Mouse (Mus musculus): Measurements from ENCODE around the gene Vps33a. TPM values are rescaled to one million over a fixed set of nuclear protein-coding genes. Genes with fewer than 3 reads are reported as not detected.

Vps33a gene
- polyA plus RNA-seq (2014; fragmentation: Illumina TruSeq; extraction: RNeasy Lipid Tissue Mini Kit (QIAGEN cat#74804); ENCODE audit: low read depth, low replicate concordance), result 8.1 TPM

GRCm38 (mm10) chr5:123572357-123573186 is at the start of gene Vps33a:
Gene Vps33a (minus strand): TSS chr5:123573038.

GRCm38 (mm10) chr5:123525281-123525680 is 47.6 kb downstream of the Vps33a start, which contains the start of gene Gm49027:
Gene Gm49027 (minus strand): TSS chr5:123525488.

GRCm38 (mm10) chr5:123523692-123524392 is 49.0 kb downstream of the Vps33a start, which contains the start of gene Diablo:
Gene Diablo (minus strand): TSS chr5:123524176.

GRCm38 (mm10) chr5:123510160-123510559 is 62.7 kb downstream of the Vps33a start, which contains the start of gene B3gnt4:
Gene B3gnt4 (plus strand): TSS chr5:123510460.

GRCm38 (mm10) chr5:123489112-123489785 is 83.6 kb downstream of the Vps33a start, which contains the start of the genes Lrrc43 and Il31:
Gene Lrrc43 (plus strand): TSS chr5:123489305.
Gene Il31 (minus strand): TSS chr5:123489489.

Other genes starting within 250 kb of the Vps33a start
- gene Bcl7a, start 229.2 kb downstream of the Vps33a start, polyA plus RNA-seq (2014; fragmentation: Illumina TruSeq; extraction: RNeasy Lipid Tissue Mini Kit (QIAGEN cat#74804); ENCODE audit: low read depth, low replicate concordance), result 2.3 TPM
- 1.7 TPM for gene Mlxip, start 178.2 kb downstream of the Vps33a start, polyA plus RNA-seq (2014; fragmentation: Illumina TruSeq; extraction: RNeasy Lipid Tissue Mini Kit (QIAGEN cat#74804); ENCODE audit: low read depth, low replicate concordance)
- not detected for gene Lrrc43, start 83.7 kb downstream of the Vps33a start, polyA plus RNA-seq (2014; fragmentation: Illumina TruSeq; extraction: RNeasy Lipid Tissue Mini Kit (QIAGEN cat#74804); ENCODE audit: low read depth, low replicate concordance)
- not detected for gene Il31, start 83.5 kb downstream of the Vps33a start, polyA plus RNA-seq (2014; fragmentation: Illumina TruSeq; extraction: RNeasy Lipid Tissue Mini Kit (QIAGEN cat#74804); ENCODE audit: low read depth, low replicate concordance)
- not detected for gene B3gnt4, start 62.6 kb downstream of the Vps33a start, polyA plus RNA-seq (2014; fragmentation: Illumina TruSeq; extraction: RNeasy Lipid Tissue Mini Kit (QIAGEN cat#74804); ENCODE audit: low read depth, low replicate concordance)
- 47.1 TPM for gene Diablo, start 48.9 kb downstream of the Vps33a start, polyA plus RNA-seq (2014; fragmentation: Illumina TruSeq; extraction: RNeasy Lipid Tissue Mini Kit (QIAGEN cat#74804); ENCODE audit: low read depth, low replicate concordance)
- not detected for gene Gm49027, start 47.5 kb downstream of the Vps33a start, polyA plus RNA-seq (2014; fragmentation: Illumina TruSeq; extraction: RNeasy Lipid Tissue Mini Kit (QIAGEN cat#74804); ENCODE audit: low read depth, low replicate concordance)
- 18.4 TPM for gene Clip1, start 111.6 kb upstream of the Vps33a start, polyA plus RNA-seq (2014; fragmentation: Illumina TruSeq; extraction: RNeasy Lipid Tissue Mini Kit (QIAGEN cat#74804); ENCODE audit: low read depth, low replicate concordance)
- gene Zcchc8, start 148.1 kb upstream of the Vps33a start, polyA plus RNA-seq (2014; fragmentation: Illumina TruSeq; extraction: RNeasy Lipid Tissue Mini Kit (QIAGEN cat#74804); ENCODE audit: low read depth, low replicate concordance), result 32.2 TPM
- 92.5 TPM for gene Rsrc2, start 176.4 kb upstream of the Vps33a start, polyA plus RNA-seq (2014; fragmentation: Illumina TruSeq; extraction: RNeasy Lipid Tissue Mini Kit (QIAGEN cat#74804); ENCODE audit: low read depth, low replicate concordance)
- gene Kntc1, start 176.7 kb upstream of the Vps33a start, polyA plus RNA-seq (2014; fragmentation: Illumina TruSeq; extraction: RNeasy Lipid Tissue Mini Kit (QIAGEN cat#74804); ENCODE audit: low read depth, low replicate concordance), result not detected